Mouse (Mus musculus): ENCODE data around the gene Traip. TPM values are rescaled to one million over a fixed set of nuclear protein-coding genes. Genes with fewer than 3 reads are reported as not detected.

Gene Traip
- polyA plus RNA-seq, 1 experiment from 2014 or later: 23.3 TPM

DNA sequence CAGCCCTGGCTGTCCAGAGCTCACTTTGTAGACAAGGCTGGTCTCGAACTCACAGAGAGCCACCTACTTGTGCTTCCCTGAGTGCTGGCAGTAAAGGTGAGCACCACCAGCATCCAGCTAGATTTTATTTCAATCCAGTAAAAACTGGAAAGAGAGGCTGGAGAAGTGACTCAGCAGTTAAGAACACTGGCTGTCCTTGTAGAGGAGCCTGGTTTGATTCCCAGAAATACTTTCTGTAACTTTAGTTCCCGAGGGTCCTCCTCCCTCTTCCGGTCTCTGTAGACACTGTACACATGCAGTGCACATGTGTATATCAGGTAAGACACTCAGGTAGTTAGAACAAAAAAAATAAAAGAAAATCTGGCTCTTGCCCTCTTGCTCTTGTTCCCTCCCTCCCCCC lies 38.0 kb downstream of the Traip start:
- Histone ChIP-seq H3K9ac (replicated peaks; ENCODE audit: low read length) (no peak overlapping the region), H3K36me3 (ENCODE audit: insufficient read depth, low read length) (no peaks in the 10 kb centered on the region), H3K4me3 (ENCODE audit: low read length) (no peak overlapping the region), H3K4me2 (replicated peaks; ENCODE audit: low read depth, low read length) (no peak overlapping the region), H3K27ac (ENCODE audit: low read length) (no peak overlapping the region), H3K9me3 (ENCODE audit: low read length) (no peaks in the 10 kb centered on the region), H3K27me3 (ENCODE audit: insufficient read depth, low read length) (no peaks in the 10 kb centered on the region; the same call in 1 of the 2 replicates), H3K4me1 (ENCODE audit: insufficient read depth, low read length) (peaks cover 12% of the 10 kb centered on the region)
- WGBS: 58% methylated on average over 3 of the region's 3 CpGs
- ATAC-seq (ENCODE audit: low FRiP score, low TSS enrichment): no peak

DNA sequence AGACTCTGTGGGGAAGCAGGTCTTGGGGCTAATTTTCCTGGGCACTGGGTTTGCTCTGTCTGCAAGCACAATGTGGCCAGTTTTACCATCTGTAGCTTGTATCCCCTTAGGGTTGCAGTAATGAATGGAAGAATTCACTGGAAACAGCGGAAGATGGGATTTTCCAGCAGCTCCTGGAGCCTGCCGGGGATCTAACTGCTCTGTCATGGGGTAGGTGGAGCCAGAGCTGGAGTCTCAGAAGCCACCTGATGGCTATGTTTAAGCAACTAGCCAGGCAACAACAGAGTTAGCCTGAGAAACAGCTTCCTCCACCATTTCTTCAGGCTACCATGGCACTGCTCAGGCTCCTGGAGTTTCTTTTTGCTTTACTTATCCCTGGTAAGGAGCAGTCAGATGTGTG lies 42.3 kb downstream of the Traip start, which contains the start of gene Cdhr4:
Cdhr4 (plus strand) TSS at position 301 of the 400 bp plus-strand sequence.
- Histone ChIP-seq H3K27ac (ENCODE audit: low read length) (no peak within 1 kb of the TSS), H3K4me1 (ENCODE audit: insufficient read depth, low read length) (no peaks in the 10 kb centered on the region), H3K9ac (replicated peaks; ENCODE audit: low read length) (no peak within 1 kb of the TSS), H3K27me3 (ENCODE audit: insufficient read depth, low read length) (no peaks in the 10 kb centered on the region; the same call in 1 of the 2 replicates), H3K4me2 (replicated peaks; ENCODE audit: low read depth, low read length) (no peak within 1 kb of the TSS), H3K36me3 (ENCODE audit: insufficient read depth, low read length) (no peaks in the 10 kb centered on the region), H3K9me3 (ENCODE audit: low read length) (no peaks in the 10 kb centered on the region), H3K4me3 (ENCODE audit: low read length) (no peak within 1 kb of the TSS)
- WGBS: 64% methylated on average over 2 of the region's 2 CpGs
- ATAC-seq (ENCODE audit: low FRiP score, low TSS enrichment): no peak

GRCm38 (mm10) chr9:107993013-107993412 lies 43.1 kb downstream of the Traip start:
- Histone ChIP-seq H3K27ac (ENCODE audit: low read length) (no peak overlapping the region), H3K4me2 (replicated peaks; ENCODE audit: low read depth, low read length) (no peak overlapping the region), H3K9me3 (ENCODE audit: low read length) (no peaks in the 10 kb centered on the region), H3K27me3 (ENCODE audit: insufficient read depth, low read length) (no peaks in the 10 kb centered on the region), H3K4me3 (ENCODE audit: low read length) (no peak overlapping the region), H3K9ac (replicated peaks; ENCODE audit: low read length) (no peak overlapping the region), H3K4me1 (ENCODE audit: insufficient read depth, low read length) (no peaks in the 10 kb centered on the region), H3K36me3 (ENCODE audit: insufficient read depth, low read length) (no peaks in the 10 kb centered on the region)
- no peak for ATAC-seq (ENCODE audit: low FRiP score, low TSS enrichment)
- 85% methylated on average over 11 of the region's 11 CpGs for WGBS

DNA sequence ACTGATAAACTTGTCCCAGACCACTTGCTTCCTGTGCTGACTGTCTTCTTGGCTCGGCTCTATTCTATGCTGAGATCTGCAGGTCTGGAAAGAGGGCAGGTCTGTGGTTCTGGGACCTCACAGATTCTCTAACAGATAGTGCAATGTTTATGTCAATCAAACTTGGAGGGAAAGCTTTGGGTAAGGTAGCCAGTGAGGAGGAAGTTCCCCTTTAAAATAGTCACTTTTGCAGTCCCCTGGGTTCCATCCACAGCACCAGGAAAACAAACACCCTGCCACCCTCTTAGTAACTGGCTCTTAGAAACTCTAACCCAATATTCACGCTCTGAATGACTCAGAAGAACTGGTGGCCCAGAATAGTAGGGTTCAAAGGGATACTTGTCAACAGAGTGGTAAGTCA lies 44.5 kb downstream of the Traip start:
- H3K27me3 ChIP-seq (ENCODE audit: insufficient read depth, low read length): no peaks in the 10 kb centered on the region
- H3K27ac ChIP-seq (ENCODE audit: low read length): no peak overlapping the region
- H3K4me1 ChIP-seq (ENCODE audit: insufficient read depth, low read length): no peaks in the 10 kb centered on the region
- H3K36me3 ChIP-seq (ENCODE audit: insufficient read depth, low read length): no peaks in the 10 kb centered on the region
- 44% methylated on average over 2 of the region's 2 CpGs for WGBS
- no peak overlapping the region for H3K4me2 ChIP-seq (replicated peaks; ENCODE audit: low read depth, low read length)
- ATAC-seq (ENCODE audit: low FRiP score, low TSS enrichment): no peak
- H3K9ac ChIP-seq (replicated peaks; ENCODE audit: low read length): no peak overlapping the region
- no peaks in the 10 kb centered on the region for H3K9me3 ChIP-seq (ENCODE audit: low read length)
- no peak overlapping the region for H3K4me3 ChIP-seq (ENCODE audit: low read length)

DNA sequence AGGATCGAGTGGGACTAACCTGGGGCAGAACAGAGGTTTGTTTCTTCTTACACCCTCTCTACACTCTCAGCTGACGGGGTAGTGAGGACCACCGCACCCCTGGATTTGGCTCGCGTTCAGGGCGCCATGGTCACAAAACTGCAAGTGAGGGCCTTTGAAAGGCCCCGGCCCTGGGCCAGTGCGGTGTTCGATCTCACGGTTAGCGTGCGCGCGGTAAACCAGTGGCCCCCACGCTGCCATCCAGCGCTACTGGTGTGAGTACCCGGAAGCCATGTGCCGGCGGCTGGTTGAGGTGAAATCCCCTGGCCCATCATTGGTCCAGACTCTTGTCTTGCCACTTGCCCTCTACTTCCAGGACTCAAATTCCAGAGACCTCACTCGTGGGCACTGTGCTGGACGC lies 45.6 kb downstream of the Traip start:
- no peak for ATAC-seq (ENCODE audit: low FRiP score, low TSS enrichment)
- H3K4me3 ChIP-seq (ENCODE audit: low read length): no peak overlapping the region
- H3K27ac ChIP-seq (ENCODE audit: low read length): no peak overlapping the region
- no peaks in the 10 kb centered on the region for H3K27me3 ChIP-seq (ENCODE audit: insufficient read depth, low read length)
- H3K36me3 ChIP-seq (ENCODE audit: insufficient read depth, low read length): no peaks in the 10 kb centered on the region
- no peaks in the 10 kb centered on the region for H3K4me1 ChIP-seq (ENCODE audit: insufficient read depth, low read length)
- no peaks in the 10 kb centered on the region for H3K9me3 ChIP-seq (ENCODE audit: low read length)
- no peak overlapping the region for H3K4me2 ChIP-seq (replicated peaks; ENCODE audit: low read depth, low read length)
- 93% methylated on average over 21 of the region's 21 CpGs for WGBS
- no peak overlapping the region for H3K9ac ChIP-seq (replicated peaks; ENCODE audit: low read length)

GRCm38 (mm10) chr9:107996049-107996448 lies 46.1 kb downstream of the Traip start, which contains the start of gene Gm20662:
Gm20662 (plus strand) TSS chr9:107996349.
- Histone ChIP-seq H3K9ac (replicated peaks; ENCODE audit: low read length) (no peak within 1 kb of the TSS), H3K36me3 (ENCODE audit: insufficient read depth, low read length) (no peaks in the 10 kb centered on the region), H3K4me1 (ENCODE audit: insufficient read depth, low read length) (no peaks in the 10 kb centered on the region), H3K4me3 (ENCODE audit: low read length) (no peak within 1 kb of the TSS), H3K27ac (ENCODE audit: low read length) (no peak within 1 kb of the TSS), H3K4me2 (replicated peaks; ENCODE audit: low read depth, low read length) (no peak within 1 kb of the TSS), H3K27me3 (ENCODE audit: insufficient read depth, low read length) (no peaks in the 10 kb centered on the region), H3K9me3 (ENCODE audit: low read length) (no peaks in the 10 kb centered on the region)
- WGBS: 91% methylated on average over 5 of the region's 5 CpGs
- ATAC-seq (ENCODE audit: low FRiP score, low TSS enrichment): no peak

GRCm38 (mm10) chr9:108001922-108002770 lies 52.2 kb downstream of the Traip start, which contains the start of gene Ip6k1:
Ip6k1 (plus strand) TSS chr9:108002501.
- Histone ChIP-seq H3K9me3 (ENCODE audit: low read length) (no peaks in the 10 kb centered on the region), H3K27me3 (ENCODE audit: insufficient read depth, low read length) (no peaks in the 10 kb centered on the region), H3K9ac (replicated peaks; ENCODE audit: low read length) (peak within 1 kb of the TSS; percentile 85), H3K4me2 (replicated peaks; ENCODE audit: low read depth, low read length) (peak within 1 kb of the TSS; percentile 89), H3K36me3 (ENCODE audit: insufficient read depth, low read length) (no peaks in the 10 kb centered on the region), H3K4me3 (ENCODE audit: low read length) (peak within 1 kb of the TSS; percentile 65), H3K4me1 (ENCODE audit: insufficient read depth, low read length) (peaks cover 18% of the 10 kb centered on the region), H3K27ac (ENCODE audit: low read length) (peak within 1 kb of the TSS; percentile 83)
- WGBS: under 1% methylated on average over 51 of the region's 51 CpGs
- peak; percentile 99 for ATAC-seq (ENCODE audit: low FRiP score, low TSS enrichment)

DNA sequence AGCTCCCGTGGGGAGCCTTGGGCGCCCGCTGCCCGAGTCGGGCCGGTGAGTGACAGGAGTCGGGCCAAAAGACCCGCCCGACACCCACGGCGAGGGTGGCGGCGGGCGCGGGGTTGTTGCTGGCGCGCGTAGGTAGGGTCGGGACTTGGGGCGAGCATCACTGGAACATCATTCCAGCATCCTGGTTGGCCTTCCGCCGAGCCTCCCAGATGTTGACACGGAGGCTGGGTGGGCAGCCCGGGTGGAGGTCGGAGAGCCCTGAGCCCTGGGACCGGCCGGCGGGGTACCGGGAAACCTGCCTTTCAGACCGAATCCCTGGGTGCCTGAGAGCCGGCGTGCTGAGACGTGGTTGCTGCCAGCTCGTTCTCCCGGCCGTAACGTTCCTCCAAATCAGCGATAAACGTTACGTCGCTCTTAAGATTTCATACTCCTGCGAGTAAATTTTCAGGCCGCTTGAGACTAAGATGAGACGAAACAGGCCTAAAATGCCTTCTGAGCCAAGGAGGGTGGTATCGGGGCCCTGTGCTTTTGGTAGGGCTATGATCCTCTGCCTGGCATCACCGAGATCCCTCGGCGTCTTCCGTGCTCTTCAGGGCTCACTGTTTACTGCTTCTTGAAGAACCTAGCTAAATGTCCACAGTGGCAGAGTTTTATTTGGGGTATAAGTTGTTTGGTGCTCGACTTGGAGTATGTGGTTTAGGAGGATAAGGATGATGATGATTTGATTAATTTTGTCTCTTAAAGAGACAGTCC lies 53.0 kb downstream of the Traip start:
- Histone ChIP-seq H3K27me3 (ENCODE audit: insufficient read depth, low read length) (no peaks in the 10 kb centered on the region), H3K9me3 (ENCODE audit: low read length) (no peaks in the 10 kb centered on the region), H3K4me1 (ENCODE audit: insufficient read depth, low read length) (peaks cover 18% of the 10 kb centered on the region), H3K36me3 (ENCODE audit: insufficient read depth, low read length) (no peaks in the 10 kb centered on the region), H3K9ac (replicated peaks; ENCODE audit: low read length) (peak overlapping the region; percentile 84), H3K4me2 (replicated peaks; ENCODE audit: low read depth, low read length) (peak overlapping the region; percentile 89), H3K4me3 (ENCODE audit: low read length) (peak overlapping the region; percentile 65), H3K27ac (ENCODE audit: low read length) (peak overlapping the region; percentile 83)
- WGBS: under 1% methylated on average over 48 of the region's 50 CpGs
- no peak; the same call in none of the 2 replicates for ATAC-seq (ENCODE audit: low FRiP score, low TSS enrichment)

DNA sequence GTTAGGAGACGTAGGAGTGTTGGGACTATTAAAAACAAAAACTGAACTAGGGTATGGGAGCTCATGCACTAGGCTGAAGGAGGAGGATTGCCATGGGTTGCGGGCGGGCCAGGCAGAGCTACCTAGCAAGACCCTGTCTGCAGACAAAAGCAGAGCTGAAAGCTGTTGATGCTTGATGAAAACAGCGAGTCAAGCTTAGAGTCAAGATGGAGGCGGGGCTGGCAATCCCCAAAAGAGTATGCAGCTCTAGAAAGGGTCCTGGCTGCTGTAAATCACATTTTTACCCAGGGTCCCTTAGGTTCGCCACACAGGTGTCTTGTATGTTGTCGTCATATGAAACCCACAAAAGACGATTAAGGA lies 53.6 kb downstream of the Traip start:
- Histone ChIP-seq H3K9ac (replicated peaks; ENCODE audit: low read length) (peak overlapping the region; percentile 84), H3K27me3 (ENCODE audit: insufficient read depth, low read length) (no peaks in the 10 kb centered on the region), H3K4me3 (ENCODE audit: low read length) (peak overlapping the region; percentile 65), H3K27ac (ENCODE audit: low read length) (peak overlapping the region; percentile 83), H3K9me3 (ENCODE audit: low read length) (no peaks in the 10 kb centered on the region), H3K36me3 (ENCODE audit: insufficient read depth, low read length) (no peaks in the 10 kb centered on the region), H3K4me1 (ENCODE audit: insufficient read depth, low read length) (peaks cover 18% of the 10 kb centered on the region), H3K4me2 (replicated peaks; ENCODE audit: low read depth, low read length) (peak overlapping the region; percentile 89)
- 5% methylated on average over 8 of the region's 8 CpGs for WGBS
- no peak for ATAC-seq (ENCODE audit: low FRiP score, low TSS enrichment)

Data from kidney, embryonic 16.5 days (tissue).